Mouse (Mus musculus) embryonic facial prominence, embryonic 11.5 days (tissue): ENCODE data around the gene Cmtm4. TPM values are rescaled to one million over a fixed set of nuclear protein-coding genes. Genes with fewer than 3 reads are reported as not detected.

Experiments
- ATAC-seq: fragments of 200-750 bp; cut with Nextera tagmentation; replicated peaks from 2 replicates; pipeline ENCODE4 v1.8.0; 2017; ENCODE audit warnings: low read depth; ENCODE audit not compliant: insufficient number of reproducible peaks, low FRiP score, low TSS enrichment
- DNase-seq: peaks from one replicate; pipeline ENCODE4 v3.0.0-alpha.2; 2015; ENCODE audit warnings: low spot score
- H3K27ac ChIP-seq: fragments of 300-500 bp; sonication (generic); replicated peaks from 2 replicates; pipeline ENCODE4 v1.5.1; 2014; ENCODE audit warnings: mild to moderate bottlenecking, low read depth, low read length, control low read depth
- H3K27me3 ChIP-seq: fragments of 300-500 bp; sonication (generic); 2 replicates; pipeline ENCODE4 v1.6.1; 2014; ENCODE audit warnings: mild to moderate bottlenecking, low read length, moderate library complexity, mixed read lengths; ENCODE audit not compliant: control insufficient read depth, insufficient read depth
- H3K36me3 ChIP-seq: fragments of 300-500 bp; sonication (generic); replicated peaks from 2 replicates; pipeline ENCODE4 v1.6.1; 2014; ENCODE audit warnings: low read depth, mild to moderate bottlenecking, low read length, moderate library complexity, mixed read lengths; ENCODE audit not compliant: control insufficient read depth, insufficient read depth
- H3K4me1 ChIP-seq: fragments of 300-500 bp; sonication (generic); 2 replicates; pipeline ENCODE4 v1.6.1; 2014; ENCODE audit warnings: low read length, mixed read lengths; ENCODE audit not compliant: control insufficient read depth, insufficient read depth
- H3K4me2 ChIP-seq: fragments of 300-500 bp; sonication (generic); 2 replicates; pipeline ENCODE4 v1.6.1; 2014; ENCODE audit warnings: low read depth, mild to moderate bottlenecking, control low read depth, low read length, moderate library complexity
- H3K4me3 ChIP-seq: fragments of 300-500 bp; sonication (generic); 2 replicates; pipeline ENCODE4 v1.5.1; 2014; ENCODE audit warnings: low read depth, low read length, control low read depth
- H3K9ac ChIP-seq: fragments of 300-500 bp; sonication (generic); replicated peaks from 2 replicates; pipeline ENCODE4 v1.6.1; 2014; ENCODE audit warnings: mild to moderate bottlenecking, control low read depth, low read length
- H3K9me3 ChIP-seq: fragments of 300-500 bp; sonication (generic); replicated peaks from 2 replicates; pipeline ENCODE4 v1.6.1; 2016; ENCODE audit warnings: mild to moderate bottlenecking, low read length, inconsistent platforms, mixed read lengths; ENCODE audit not compliant: control insufficient read depth
- WGBS: fragments of 180-500 bp; shearing (Covaris S2); extraction: QIAGEN DNeasy Blood & Tissue Kit; methylation state at CpG from one replicate; pipeline ENCODE4 v1.1.7; 2014; 5-methylcytosine and 5-hydroxymethylcytosine counted together
- polyA plus RNA-seq: library from polyadenylated mRNA; unstranded; fragments of >200 nt; fragmentation: Nextera tagmentation; extraction: Ambion mirVana; gene quantifications from 2 replicates; pipeline ENCODE4 v1.2.1, GENCODE M21; 2014

Cmtm4 gene
- polyA plus RNA-seq, 1 experiment from 2014 or later: 3.8 TPM

DNA sequence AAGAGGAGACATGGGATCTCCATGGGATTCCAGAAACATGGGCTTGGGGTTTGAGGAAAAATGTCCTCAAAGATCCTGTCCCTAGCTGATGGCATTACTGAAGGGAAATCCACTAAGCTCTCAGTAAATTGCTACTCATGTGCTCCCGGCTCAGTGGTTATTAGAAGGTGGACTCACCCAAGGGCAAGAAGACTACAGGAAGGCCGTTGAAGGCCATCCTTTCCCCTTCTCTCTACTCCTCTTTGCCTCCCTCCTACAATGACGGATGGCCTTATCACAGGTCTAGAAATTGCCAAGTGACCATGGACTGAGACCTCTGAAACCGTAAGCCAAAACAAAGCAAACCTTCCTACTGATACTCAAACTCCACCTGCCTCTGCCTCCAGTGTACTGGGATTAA is 41.0 kb upstream of the Cmtm4 start:
- no peaks in the 10 kb centered on the region for H3K4me1 ChIP-seq
- H3K9me3 ChIP-seq: no peaks in the 10 kb centered on the region
- H3K27ac ChIP-seq: no peak overlapping the region
- no peaks in the 10 kb centered on the region for H3K27me3 ChIP-seq
- H3K36me3 ChIP-seq: peaks cover 44% of the 10 kb centered on the region
- DNase-seq (no peak), ATAC-seq (no peak)
- H3K4me3 ChIP-seq: no peak overlapping the region
- H3K9ac ChIP-seq: no peak overlapping the region
- 94% methylated on average over 4 of the region's 4 CpGs for WGBS
- H3K4me2 ChIP-seq: no peak overlapping the region

GRCm38 (mm10) chr8:104436038-104436437 is 40.4 kb upstream of the Cmtm4 start:
- DNase-seq (no peak), ATAC-seq (0 out of 2 replicates have a peak, but pooled peaks have one; percentile 17)
- WGBS: 88% methylated on average over 12 of the region's 12 CpGs
- H3K4me1 ChIP-seq: no peaks in the 10 kb centered on the region
- H3K27me3 ChIP-seq: no peaks in the 10 kb centered on the region
- no peaks in the 10 kb centered on the region for H3K9me3 ChIP-seq
- no peak overlapping the region for H3K4me3 ChIP-seq
- H3K36me3 ChIP-seq: peaks cover 48% of the 10 kb centered on the region
- no peak overlapping the region for H3K9ac ChIP-seq
- H3K27ac ChIP-seq: no peak overlapping the region
- no peak overlapping the region for H3K4me2 ChIP-seq

DNA sequence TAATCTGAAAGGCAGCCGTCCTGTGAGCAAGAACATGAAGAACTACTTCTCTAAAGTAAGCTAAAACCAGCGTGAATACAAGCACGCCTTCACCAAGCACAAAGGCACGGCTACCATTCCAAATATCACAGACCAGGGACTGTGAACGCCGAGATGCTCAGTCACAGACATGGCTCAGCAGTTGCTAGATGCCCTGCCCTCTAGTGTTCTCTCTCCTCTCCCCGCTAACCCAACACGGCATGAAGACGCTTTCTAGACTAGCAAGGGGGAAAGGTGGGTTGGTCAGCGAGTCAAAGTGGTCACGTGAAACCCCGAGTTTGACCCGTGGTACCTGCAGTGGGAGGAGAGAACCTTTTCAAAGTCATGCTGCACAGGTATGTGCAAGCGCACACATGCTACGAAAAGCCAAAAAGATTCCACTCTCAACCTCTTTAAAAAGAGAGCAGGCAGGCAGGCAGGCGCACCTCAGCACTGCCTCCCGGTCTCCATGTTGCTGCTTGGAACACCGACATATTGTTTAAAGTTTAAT is 39.3 kb upstream of the Cmtm4 start:
- H3K9me3 ChIP-seq: no peaks in the 10 kb centered on the region
- H3K27ac ChIP-seq: no peak overlapping the region
- H3K9ac ChIP-seq: no peak overlapping the region
- DNase-seq (no peak), ATAC-seq (no peak)
- H3K27me3 ChIP-seq: no peaks in the 10 kb centered on the region
- no peak overlapping the region for H3K4me3 ChIP-seq
- no peaks in the 10 kb centered on the region for H3K4me1 ChIP-seq
- 87% methylated on average over 18 of the region's 18 CpGs for WGBS
- H3K36me3 ChIP-seq: peaks cover 48% of the 10 kb centered on the region
- no peak overlapping the region for H3K4me2 ChIP-seq

DNA sequence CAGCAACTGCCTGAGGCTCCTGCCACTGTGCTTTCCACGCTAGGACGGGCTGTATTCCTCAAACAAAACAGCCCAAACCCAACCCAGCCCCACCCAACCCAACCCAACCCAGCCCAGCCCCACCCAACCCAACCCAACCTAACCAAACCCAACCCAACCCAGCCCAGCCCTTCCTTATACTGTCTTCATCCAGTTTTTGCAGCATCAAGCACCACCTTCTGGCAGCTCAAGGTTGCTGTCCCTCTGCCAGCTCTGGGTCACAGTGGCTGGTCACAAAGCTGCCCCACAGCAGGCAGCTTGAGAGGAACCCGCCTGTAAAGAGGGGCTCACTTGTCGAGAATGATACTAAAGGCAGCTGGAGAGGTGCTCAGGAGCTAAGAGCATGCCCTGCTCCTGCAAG is 38.7 kb upstream of the Cmtm4 start:
- DNase-seq (no peak), ATAC-seq (no peak)
- WGBS: 86% methylated on average over 4 of the region's 4 CpGs
- H3K4me3 ChIP-seq: no peak overlapping the region
- no peak overlapping the region for H3K9ac ChIP-seq
- no peak overlapping the region for H3K27ac ChIP-seq
- peaks cover 45% of the 10 kb centered on the region for H3K36me3 ChIP-seq
- no peaks in the 10 kb centered on the region for H3K27me3 ChIP-seq
- no peaks in the 10 kb centered on the region for H3K4me1 ChIP-seq
- no peak overlapping the region for H3K4me2 ChIP-seq
- H3K9me3 ChIP-seq: no peaks in the 10 kb centered on the region

- no peak for DNase-seq
- Histone ChIP-seq H3K27ac (no peak overlapping the region), H3K4me1 (no peaks in the 10 kb centered on the region), H3K36me3 (peaks cover 50% of the 10 kb centered on the region), H3K9me3 (no peaks in the 10 kb centered on the region), H3K4me2 (no peak overlapping the region), H3K9ac (no peak overlapping the region), H3K27me3 (no peaks in the 10 kb centered on the region), H3K4me3 (no peak overlapping the region)
- no peak for ATAC-seq
- WGBS: 94% methylated on average over 5 of the region's 5 CpGs
These were observed 37.7 kb upstream of the Cmtm4 start for GRCm38 (mm10) chr8:104433191-104433842.

DNA sequence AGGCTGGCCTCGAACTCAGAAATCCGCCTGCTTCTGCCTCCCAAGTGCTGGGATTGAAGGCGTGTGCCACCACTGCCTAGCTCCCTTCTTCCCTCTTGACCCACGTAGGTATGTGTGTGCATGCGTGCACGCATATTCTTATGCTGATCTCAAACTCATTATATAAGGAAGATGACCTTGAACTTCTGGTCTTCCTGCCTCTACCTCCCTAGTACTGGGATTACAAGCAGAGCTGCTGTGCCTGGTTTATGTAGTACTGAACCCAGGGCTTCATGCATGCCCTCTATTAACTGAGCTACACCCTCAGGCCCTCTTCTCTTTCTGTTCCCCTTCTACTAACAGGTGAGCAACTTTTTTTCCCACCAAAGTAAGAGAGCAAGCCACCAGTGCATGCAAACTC is 37.0 kb upstream of the Cmtm4 start:
- no peaks in the 10 kb centered on the region for H3K9me3 ChIP-seq
- no peaks in the 10 kb centered on the region for H3K4me1 ChIP-seq
- H3K27ac ChIP-seq: no peak overlapping the region
- DNase-seq (no peak), ATAC-seq (no peak)
- no peak overlapping the region for H3K4me3 ChIP-seq
- no peaks in the 10 kb centered on the region for H3K27me3 ChIP-seq
- H3K4me2 ChIP-seq: no peak overlapping the region
- WGBS: 93% methylated on average over 6 of the region's 6 CpGs
- H3K36me3 ChIP-seq: peaks cover 50% of the 10 kb centered on the region
- no peak overlapping the region for H3K9ac ChIP-seq

DNA sequence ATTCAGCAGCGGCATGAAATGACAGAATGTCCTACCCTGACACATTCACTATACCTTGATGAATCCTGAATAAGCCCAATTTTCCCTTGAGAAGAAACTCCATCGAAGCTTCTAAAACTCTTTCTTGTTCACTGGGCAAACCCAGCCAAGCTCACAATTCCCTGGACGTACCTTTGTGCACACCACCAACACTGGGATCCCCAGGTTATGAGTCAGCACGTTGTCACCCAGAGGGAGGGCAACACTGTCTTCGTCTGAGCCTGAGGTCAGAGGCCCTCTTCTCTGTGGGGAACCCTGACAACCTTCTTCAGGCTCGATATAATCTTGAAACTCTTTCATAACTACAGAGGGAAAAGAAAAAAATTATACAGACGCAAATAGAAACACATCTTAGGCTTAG is 34.6 kb upstream of the Cmtm4 start:
- no peaks in the 10 kb centered on the region for H3K27me3 ChIP-seq
- no peaks in the 10 kb centered on the region for H3K9me3 ChIP-seq
- 88% methylated on average over 7 of the region's 7 CpGs for WGBS
- no peak for DNase-seq
- no peak overlapping the region for H3K4me3 ChIP-seq
- H3K4me2 ChIP-seq: no peak overlapping the region
- H3K4me1 ChIP-seq: no peaks in the 10 kb centered on the region
- H3K27ac ChIP-seq: no peak overlapping the region
- ATAC-seq: no peak
- no peak overlapping the region for H3K9ac ChIP-seq
- peaks cover 36% of the 10 kb centered on the region for H3K36me3 ChIP-seq

DNA sequence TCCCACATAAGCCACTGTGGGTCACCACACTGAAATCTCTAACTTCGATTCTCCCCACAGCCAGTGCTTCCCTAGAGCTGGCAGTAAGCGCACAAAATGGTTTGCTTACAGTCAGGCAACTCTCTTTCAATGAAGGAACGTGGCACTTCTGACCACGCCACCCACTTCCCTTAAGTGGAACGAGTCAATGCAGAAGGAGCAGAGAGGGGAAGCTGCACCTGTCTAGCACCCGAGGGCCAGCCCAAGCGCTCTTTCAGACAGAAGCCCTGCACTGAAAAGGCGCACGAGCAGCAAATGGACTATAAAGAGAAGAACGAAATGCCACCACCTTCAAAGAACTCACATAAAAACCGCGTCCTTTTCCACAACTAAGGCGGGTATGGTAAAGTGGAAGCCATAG is 32.1 kb upstream of the Cmtm4 start:
- WGBS: 95% methylated on average over 13 of the region's 13 CpGs
- Histone ChIP-seq H3K9ac (no peak overlapping the region), H3K4me3 (no peak overlapping the region), H3K27me3 (no peaks in the 10 kb centered on the region), H3K4me2 (no peak overlapping the region), H3K4me1 (no peaks in the 10 kb centered on the region), H3K9me3 (no peaks in the 10 kb centered on the region), H3K27ac (no peak overlapping the region), H3K36me3 (peaks cover 33% of the 10 kb centered on the region)
- ATAC-seq: no peak
- DNase-seq: no peak
